Mouse (Mus musculus) erythroblast, embryonic 14.5 days (primary cell): Measurements from ENCODE around the gene Slc38a2.

Experiments
- GATA1 ChIP-seq: IDR thresholded peaks from 2 replicates; pipeline ENCODE4 v1.6.1; 2012; ENCODE audit warnings: low read length, inconsistent platforms, mixed read lengths
- TAL1 ChIP-seq: IDR thresholded peaks from 3 replicates; pipeline ENCODE4 v1.6.1; 2012; ENCODE audit warnings: low read length, inconsistent platforms, mixed read lengths

- no peak for TF ChIP-seq TAL1
- no peak for TF ChIP-seq GATA1
These were observed 36.1 kb upstream of the Slc38a2 start for GRCm38 (mm10) chr15:96735562-96736160.
